Mouse (Mus musculus) forebrain, embryonic 16.5 days (tissue): ENCODE results near the gene Hnrnpa0. TPM values are rescaled to one million over a fixed set of nuclear protein-coding genes. Genes with fewer than 3 reads are reported as not detected.

Experiments
- ATAC-seq: fragments of 200-750 bp; cut with Nextera tagmentation; 2 replicates; pipeline ENCODE4 v1.8.0; 2017; ENCODE audit warnings: mild to moderate bottlenecking, moderate library complexity
- H3K27ac ChIP-seq: fragments of 300-500 bp; sonication (generic); 2 replicates; pipeline ENCODE4 v1.5.1; 2014; ENCODE audit warnings: low read length, control low read depth
- H3K27me3 ChIP-seq: fragments of 300-500 bp; sonication (generic); replicated peaks from 2 replicates; pipeline ENCODE4 v1.6.1; 2014; ENCODE audit warnings: low read length; ENCODE audit not compliant: control insufficient read depth, insufficient read depth
- H3K36me3 ChIP-seq: fragments of 300-500 bp; sonication (generic); 2 replicates; pipeline ENCODE4 v1.6.1; 2014; ENCODE audit not compliant: control insufficient read depth, insufficient read depth
- H3K4me1 ChIP-seq: fragments of 300-500 bp; sonication (generic); replicated peaks from 2 replicates; pipeline ENCODE4 v1.6.1; 2014; ENCODE audit warnings: low read length; ENCODE audit not compliant: control insufficient read depth, insufficient read depth
- H3K4me2 ChIP-seq: fragments of 300-500 bp; sonication (generic); 2 replicates; pipeline ENCODE4 v1.6.1; 2014; ENCODE audit warnings: mild to moderate bottlenecking, low read length, control low read depth
- H3K4me3 ChIP-seq: fragments of 300-500 bp; sonication (generic); replicated peaks from 2 replicates; pipeline ENCODE4 v1.5.1; 2014; ENCODE audit warnings: mild to moderate bottlenecking, low read length, control low read depth
- H3K9ac ChIP-seq: fragments of 300-500 bp; sonication (generic); replicated peaks from 2 replicates; pipeline ENCODE4 v1.6.1; 2014; ENCODE audit warnings: low read depth, low read length, control low read depth
- H3K9me3 ChIP-seq: fragments of 300-500 bp; sonication (generic); 2 replicates; pipeline ENCODE4 v1.6.1; 2016; ENCODE audit warnings: low read length; ENCODE audit not compliant: control insufficient read depth
- WGBS: fragments of 180-500 bp; shearing (Covaris S2); extraction: QIAGEN DNeasy Blood & Tissue Kit; methylation state at CpG from one replicate; pipeline ENCODE4 v1.1.7; 2014; 5-methylcytosine and 5-hydroxymethylcytosine counted together
- polyA plus RNA-seq: library from polyadenylated mRNA; unstranded; fragments of >200 nt; fragmentation: Nextera tagmentation; extraction: Ambion mirVana; gene quantifications from 2 replicates; pipeline ENCODE4 v1.2.1, GENCODE M21; 2015

Hnrnpa0 gene
- polyA plus RNA-seq, 1 experiment from 2014 or later: 49.8 TPM

- peak overlapping the region; percentile 82 for H3K4me2 ChIP-seq
- H3K27ac ChIP-seq: peak overlapping the region; percentile 100
- H3K9me3 ChIP-seq: no peaks in the 10 kb centered on the region
- no peaks in the 10 kb centered on the region for H3K36me3 ChIP-seq
- ATAC-seq: peak; percentile 97
- H3K9ac ChIP-seq: peak overlapping the region; percentile 99
- H3K4me1 ChIP-seq: peaks cover 26% of the 10 kb centered on the region
- under 1% methylated on average over 83 of the region's 83 CpGs for WGBS
- no peaks in the 10 kb centered on the region for H3K27me3 ChIP-seq
- peak overlapping the region; percentile 95 for H3K4me3 ChIP-seq
These were observed 664 bp upstream of the Hnrnpa0 start for GRCm38 (mm10) chr13:58128768-58129671.

GRCm38 (mm10) chr13:58127766-58128361 lies 492 bp downstream of the Hnrnpa0 start:
- Histone ChIP-seq H3K4me3 (peak overlapping the region; percentile 95), H3K27ac (peak overlapping the region; percentile 100), H3K9ac (peak overlapping the region; percentile 99), H3K9me3 (no peaks in the 10 kb centered on the region), H3K4me1 (peaks cover 30% of the 10 kb centered on the region), H3K27me3 (no peaks in the 10 kb centered on the region), H3K4me2 (peak overlapping the region; percentile 78), H3K36me3 (no peaks in the 10 kb centered on the region)
- 0% methylated on average over 79 of the region's 81 CpGs for WGBS
- peak; percentile 47 for ATAC-seq

- Histone ChIP-seq H3K4me3 (peak overlapping the region; percentile 95), H3K27ac (peak overlapping the region; percentile 100), H3K36me3 (no peaks in the 10 kb centered on the region), H3K4me2 (peak overlapping the region; percentile 78), H3K9ac (peak overlapping the region; percentile 99), H3K9me3 (no peaks in the 10 kb centered on the region), H3K4me1 (peaks cover 30% of the 10 kb centered on the region), H3K27me3 (no peaks in the 10 kb centered on the region)
- WGBS: under 1% methylated on average over 62 of the region's 92 CpGs
- no peak for ATAC-seq
These were observed 1.2 kb downstream of the Hnrnpa0 start for GRCm38 (mm10) chr13:58126862-58127765.

GRCm38 (mm10) chr13:58126126-58126525 lies 2.2 kb downstream of the Hnrnpa0 start:
- H3K9ac ChIP-seq: no peak overlapping the region
- no peaks in the 10 kb centered on the region for H3K9me3 ChIP-seq
- H3K4me1 ChIP-seq: peaks cover 30% of the 10 kb centered on the region
- WGBS: 27% methylated on average over 7 of the region's 7 CpGs
- no peak overlapping the region for H3K27ac ChIP-seq
- ATAC-seq: no peak
- peak overlapping the region; percentile 33 for H3K4me3 ChIP-seq
- no peaks in the 10 kb centered on the region for H3K36me3 ChIP-seq
- no peaks in the 10 kb centered on the region for H3K27me3 ChIP-seq
- peak overlapping the region; percentile 57 for H3K4me2 ChIP-seq

GRCm38 (mm10) chr13:58124989-58125388 lies 3.4 kb downstream of the Hnrnpa0 start:
- Histone ChIP-seq H3K4me2 (peak overlapping the region; percentile 13), H3K27ac (no peak overlapping the region), H3K4me1 (peaks cover 30% of the 10 kb centered on the region), H3K9me3 (no peaks in the 10 kb centered on the region), H3K36me3 (no peaks in the 10 kb centered on the region), H3K4me3 (peak overlapping the region; percentile 3; the same call in 1 of the 2 replicates), H3K27me3 (no peaks in the 10 kb centered on the region), H3K9ac (no peak overlapping the region)
- WGBS: 63% methylated on average over 2 of the region's 2 CpGs
- no peak for ATAC-seq

GRCm38 (mm10) chr13:58124278-58124677 lies 4.1 kb downstream of the Hnrnpa0 start:
- no peaks in the 10 kb centered on the region for H3K36me3 ChIP-seq
- no peaks in the 10 kb centered on the region for H3K9me3 ChIP-seq
- H3K27ac ChIP-seq: no peak overlapping the region
- no peak for ATAC-seq
- no peak overlapping the region for H3K9ac ChIP-seq
- no peaks in the 10 kb centered on the region for H3K27me3 ChIP-seq
- peaks cover 24% of the 10 kb centered on the region for H3K4me1 ChIP-seq
- no peak overlapping the region for H3K4me2 ChIP-seq
- 92% methylated on average over 3 of the region's 3 CpGs for WGBS
- H3K4me3 ChIP-seq: no peak overlapping the region

- 75% methylated on average over 8 of the region's 8 CpGs for WGBS
- Histone ChIP-seq H3K4me1 (peaks cover 24% of the 10 kb centered on the region), H3K36me3 (no peaks in the 10 kb centered on the region), H3K9me3 (no peaks in the 10 kb centered on the region), H3K9ac (no peak overlapping the region), H3K27me3 (no peaks in the 10 kb centered on the region), H3K4me3 (no peak overlapping the region), H3K4me2 (no peak overlapping the region), H3K27ac (no peak overlapping the region)
- no peak for ATAC-seq
These were observed 5.0 kb downstream of the Hnrnpa0 start for GRCm38 (mm10) chr13:58123381-58123780.

- Histone ChIP-seq H3K36me3 (no peaks in the 10 kb centered on the region), H3K9me3 (no peaks in the 10 kb centered on the region), H3K9ac (no peak overlapping the region), H3K4me3 (no peak overlapping the region), H3K4me1 (peaks cover 24% of the 10 kb centered on the region), H3K27me3 (no peaks in the 10 kb centered on the region), H3K27ac (no peak overlapping the region), H3K4me2 (no peak overlapping the region)
- 57% methylated on average over 10 of the region's 10 CpGs for WGBS
- ATAC-seq: no peak
These were observed 5.5 kb downstream of the Hnrnpa0 start for GRCm38 (mm10) chr13:58122786-58123297.
